ENCODE assay signal across 1 mouse cellular context in genomic region chr10:71346722-71347508, GRCm38 (mm10).
TF ChIP-seq lines count a peak whose summit lies in the region.

No protein-coding gene starts in this region.

TF ChIP-seq in MEL, 35 proteins besides CTCF, POLR2A, EP300 and RAD21 (continued from another document):
- TF ChIP-seq USF2 (IDR thresholded peaks at IDR 0.05; ENCODE audit: borderline replicate concordance in 1 of 2, insufficient read depth in 1 of 2, low read depth in 1 of 2, low read length in 2 of 2) (no peak), UBTF (IDR thresholded peaks at IDR 0.05; ENCODE audit: borderline replicate concordance, insufficient read depth, low read depth, low read length) (no peak), ELF1 (IDR thresholded peaks at IDR 0.05; ENCODE audit: low read depth, low read length) (no peak), TCF12 (IDR thresholded peaks at IDR 0.05; ENCODE audit: low read depth, low read length) (0 out of 2 replicates have a peak, but pooled peaks have one; percentile 24), JUND (IDR thresholded peaks at IDR 0.05; ENCODE audit: low read depth, low read length) (no peak), ZMIZ1 (IDR thresholded peaks at IDR 0.05; ENCODE audit: low read depth, low read length) (no peak), MYC (IDR thresholded peaks at IDR 0.05; ENCODE audit: low read depth, low read length) (no peak), MXI1 (IDR thresholded peaks at IDR 0.05; ENCODE audit: low read depth, low read length) (peak; percentile 23), E2F4 (IDR thresholded peaks at IDR 0.05; ENCODE audit: borderline replicate concordance, low read depth, low read length) (no peak), CHD2 (IDR thresholded peaks at IDR 0.05; ENCODE audit: low read length) (no peak), TBP (IDR thresholded peaks at IDR 0.05; ENCODE audit: low read depth, low read length) (peak; percentile 79), POLR2AphosphoS2 (IDR thresholded peaks at IDR 0.05; ENCODE audit: low read length) (no peak), ZKSCAN1 (IDR thresholded peaks at IDR 0.05; ENCODE audit: low read depth, low read length) (no peak), ETS1 (IDR thresholded peaks at IDR 0.05; ENCODE audit: low read depth, low read length) (peak; percentile 40; the same call in 1 of the 2 replicates), MAZ (IDR thresholded peaks at IDR 0.05; ENCODE audit: low read depth, low read length) (no peak; the same call in 1 of the 2 replicates)
